ENCODE assay signal across 24 mouse cellular contexts in genomic region chr4:40861131-40861530, GRCm38 (mm10). TPM values are rescaled to one million over a fixed set of nuclear protein-coding genes. Genes with fewer than 3 reads are reported as not detected.
"Had no signal": no experiment of that assay in that cellular context is flagged by ENCODE, and none has a peak within 500 bp of the region (broad histone marks: within the 10 kb centered on the region; RNA-seq: fewer than 3 reads in every experiment).

No protein-coding gene starts in this region.

- H3K9ac ChIP-seq: lung, embryonic 15.5 days; neural tube, embryonic 13.5 days; neural tube, embryonic 15.5 days; stomach, embryonic 15.5 days had no signal

- ATAC-seq: lung, postnatal 0 days; midbrain, embryonic 16.5 days had no signal

- H3K36me3 ChIP-seq: lung, embryonic 15.5 days; neural tube, embryonic 13.5 days; neural tube, embryonic 15.5 days; stomach, embryonic 15.5 days had no signal

- H3K4me1 ChIP-seq: lung, embryonic 15.5 days; neural tube, embryonic 13.5 days; neural tube, embryonic 15.5 days; stomach, embryonic 15.5 days had no signal

- H3K4me2 ChIP-seq: lung, embryonic 15.5 days; midbrain, embryonic 11.5 days; neural tube, embryonic 13.5 days; neural tube, embryonic 15.5 days; stomach, embryonic 15.5 days had no signal

- H3K9me3 ChIP-seq: lung, embryonic 15.5 days; megakaryocyte, embryonic 14.5 days; neural tube, embryonic 13.5 days; neural tube, embryonic 15.5 days; stomach, embryonic 15.5 days had no signal

- H3K27ac ChIP-seq: lung, embryonic 15.5 days; macrophage; neural tube, embryonic 13.5 days; neural tube, embryonic 15.5 days; stomach, embryonic 15.5 days had no signal

- H3K27me3 ChIP-seq: lung, embryonic 15.5 days; megakaryocyte, embryonic 14.5 days; neural tube, embryonic 13.5 days; neural tube, embryonic 15.5 days; stomach, embryonic 15.5 days had no signal

- DNase-seq: lung, adult 2 months; lung, postnatal 14 days; lung, postnatal 36 days; midbrain, embryonic 14.5 days; retina, postnatal 1 day; right cerebral cortex, adult 18-20 months; right cerebral cortex, postnatal 25 days; right cerebral cortex, postnatal 4 days; thymus, adult 18-20 months; thymus, postnatal 14 days; thymus, postnatal 36 days had no signal

- H3K4me3 ChIP-seq: lung, embryonic 15.5 days; megakaryocyte, embryonic 14.5 days; myocyte; neural tube, embryonic 13.5 days; neural tube, embryonic 15.5 days; stomach, embryonic 15.5 days had no signal

RNA-seq across cellular contexts. Expression of gene Spink4, which starts 58.7 kb away (rescaled TPM):
- total RNA-seq: megakaryocyte progenitor cell, adult 5-6 weeks had no signal
- polyA plus RNA-seq: macrophage; midbrain, embryonic 11.5 days; midbrain, embryonic 14.5 days; midbrain, embryonic 16.5 days; neural tube, embryonic 11.5 days; neural tube, embryonic 13.5 days; neural tube, embryonic 15.5 days; spleen, adult 2 months had no signal
